Mouse (Mus musculus): ENCODE results near the gene Chgb.

Gene Chgb

GRCm38 (mm10) chr2:132780978-132781377, at the start of gene Chgb:
Gene Chgb (plus strand): TSS chr2:132781278.
- no peak for DNase-seq (ENCODE audit: low spot score)

DNA sequence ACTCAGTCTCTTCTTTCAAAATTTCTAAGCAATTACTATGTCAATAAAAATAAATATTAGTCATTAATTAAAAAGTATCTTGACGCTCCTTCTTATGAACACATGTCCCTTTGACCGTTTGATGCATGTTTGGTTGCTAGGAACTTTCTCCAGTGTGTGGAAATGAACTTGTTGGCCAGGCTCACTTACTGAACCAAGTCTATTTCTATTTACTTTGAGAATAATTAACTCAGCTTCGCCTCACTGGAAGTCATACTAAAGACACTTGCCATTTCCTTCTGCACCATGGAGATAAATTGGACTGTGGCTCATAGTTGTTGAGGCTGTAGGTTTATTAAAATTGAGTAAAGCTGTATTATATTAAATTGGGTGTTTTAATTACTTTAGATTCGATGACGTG, 48.1 kb upstream of the Chgb start:
- DNase-seq (ENCODE audit: low spot score) = no peak

GRCm38 (mm10) chr2:132733603-132734573, 47.2 kb upstream of the Chgb start:
- no peak for DNase-seq (ENCODE audit: low spot score)

DNA sequence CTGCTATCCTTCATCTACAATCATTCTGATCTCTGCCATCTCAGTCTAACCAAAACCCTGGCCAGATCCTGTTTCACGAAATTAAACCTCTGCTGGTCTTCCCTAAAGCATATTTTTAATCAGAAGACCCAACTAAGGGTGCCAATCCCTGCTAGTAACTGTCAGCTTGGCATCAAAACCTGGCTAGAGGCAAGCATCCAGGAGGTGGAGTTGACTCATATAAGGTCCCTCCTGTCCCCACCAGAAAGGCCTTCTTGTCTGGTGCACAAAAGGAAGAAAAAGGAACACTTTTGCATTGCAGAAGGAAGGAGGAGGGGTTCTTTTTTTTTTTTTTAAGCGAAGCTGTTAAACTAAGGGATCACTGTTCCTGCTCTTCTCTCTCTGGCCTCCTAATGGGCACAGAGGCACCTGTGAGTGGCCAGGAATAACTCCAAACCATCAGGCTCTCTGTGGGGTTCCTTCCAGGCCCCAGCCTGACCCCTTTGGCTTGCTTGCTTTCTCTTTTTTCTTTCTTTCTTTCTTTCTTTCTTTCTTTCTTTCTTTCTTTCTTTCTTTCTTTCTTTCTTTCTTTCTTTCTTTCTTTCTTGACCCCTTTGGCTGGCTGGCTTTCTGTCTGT, 42.2 kb upstream of the Chgb start:
- DNase-seq (ENCODE audit: low spot score) = no peak

DNA sequence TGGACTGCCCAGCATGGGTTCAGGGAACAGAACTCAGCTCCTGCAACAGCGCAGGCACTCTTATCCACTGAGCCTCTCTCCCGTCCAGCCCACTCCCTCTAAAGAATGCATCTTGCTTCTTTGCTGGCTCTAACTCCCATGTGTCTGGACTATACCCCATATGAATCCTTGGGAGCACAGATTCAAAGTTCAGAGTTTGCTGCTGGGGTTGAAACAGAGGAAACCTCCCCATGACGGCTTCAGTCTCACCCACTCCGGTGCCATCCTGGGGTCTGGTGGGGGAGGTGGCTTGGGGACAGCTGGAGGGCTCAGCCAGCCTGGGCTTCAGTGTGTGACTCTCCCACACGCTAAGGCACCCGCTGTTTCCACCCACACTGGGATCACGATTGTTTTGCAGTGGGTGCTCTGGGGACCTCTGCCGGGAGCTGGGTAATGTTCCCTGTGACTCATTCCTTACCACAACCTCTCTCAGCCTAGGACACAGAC, 39.2 kb upstream of the Chgb start:
- no peak for DNase-seq (ENCODE audit: low spot score)

GRCm38 (mm10) chr2:132744866-132745265, 36.2 kb upstream of the Chgb start:
- DNase-seq (ENCODE audit: low spot score) = no peak

DNA sequence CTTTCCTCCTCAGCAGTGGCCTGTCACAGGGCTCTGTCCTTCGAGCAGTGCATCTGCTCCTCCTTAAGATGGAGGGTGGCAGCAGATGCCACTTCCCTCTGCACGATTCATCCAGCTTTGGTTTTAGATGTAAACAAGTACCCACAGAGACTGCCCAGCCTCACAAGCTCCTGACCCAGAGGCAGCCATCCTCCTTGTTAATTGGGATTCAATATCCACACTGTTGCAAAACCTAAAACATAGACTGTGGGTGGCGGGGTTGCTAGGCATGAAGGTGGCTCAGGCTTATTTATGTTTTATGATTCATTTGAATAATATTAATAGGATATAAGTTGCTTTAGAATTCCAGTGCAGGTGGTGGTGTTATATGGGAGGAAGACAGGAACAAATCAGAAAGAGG, 35.0 kb upstream of the Chgb start:
- no peak for DNase-seq (ENCODE audit: low spot score)

DNA sequence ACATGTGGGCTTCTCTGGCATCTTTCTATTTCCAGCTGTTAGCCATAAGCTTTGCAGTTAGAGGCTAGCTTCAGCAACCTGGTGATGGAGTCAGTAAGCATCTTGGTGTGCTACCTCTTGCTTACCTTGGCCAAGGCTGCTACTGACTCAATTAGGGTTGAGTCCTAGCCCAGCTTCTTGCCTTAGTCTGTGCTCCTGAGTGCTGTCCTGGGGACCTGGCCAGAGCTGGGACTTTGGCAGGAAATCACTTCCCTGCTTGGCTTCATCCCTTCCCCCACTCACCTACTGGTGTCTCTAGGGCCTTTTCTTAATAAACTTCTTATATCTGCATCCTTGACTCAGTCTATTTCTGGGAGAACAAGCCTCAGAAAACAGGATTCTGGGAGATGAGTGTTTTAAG, 30.4 kb upstream of the Chgb start:
- no peak for DNase-seq (ENCODE audit: low spot score)

GRCm38 (mm10) chr2:132751141-132752066, 29.7 kb upstream of the Chgb start:
- DNase-seq (ENCODE audit: low spot score) = no peak

- DNase-seq (ENCODE audit: low spot score) = no peak
Observed at GRCm38 (mm10) chr2:132752398-132752797, 28.7 kb upstream of the Chgb start.

DNA sequence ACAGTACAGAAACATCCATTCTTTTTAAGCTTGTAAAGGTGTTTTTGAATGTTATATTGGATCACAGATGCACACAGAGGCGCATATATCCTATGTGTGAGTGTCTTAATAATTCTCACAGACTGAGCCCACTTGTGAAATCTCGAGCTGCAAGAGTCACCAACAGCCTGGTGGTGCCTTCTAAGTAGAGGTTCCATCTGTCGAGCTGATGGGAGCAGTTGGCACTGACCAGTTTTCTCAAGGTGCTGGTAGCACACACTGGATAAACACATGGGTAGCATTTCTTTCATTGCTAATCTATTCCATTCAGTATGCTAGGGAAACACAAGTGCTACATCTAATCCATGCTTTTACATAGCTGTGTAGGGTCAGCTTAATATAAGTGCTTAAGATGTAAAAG, 27.9 kb upstream of the Chgb start:
- DNase-seq (ENCODE audit: low spot score) = no peak

- DNase-seq (ENCODE audit: low spot score) = no peak
Observed at GRCm38 (mm10) chr2:132757911-132758310, 23.2 kb upstream of the Chgb start.

- no peak for DNase-seq (ENCODE audit: low spot score)
Observed at GRCm38 (mm10) chr2:132770822-132771221, 10.3 kb upstream of the Chgb start.

GRCm38 (mm10) chr2:132781439-132782068, 476 bp downstream of the Chgb start:
- DNase-seq (ENCODE audit: low spot score) = peak; percentile 92

- DNase-seq (ENCODE audit: low spot score) = no peak
Observed at GRCm38 (mm10) chr2:132784039-132784438, 3.0 kb downstream of the Chgb start.

- no peak for DNase-seq (ENCODE audit: low spot score)
Observed at GRCm38 (mm10) chr2:132793441-132794203, 12.5 kb downstream of the Chgb start.

DNA sequence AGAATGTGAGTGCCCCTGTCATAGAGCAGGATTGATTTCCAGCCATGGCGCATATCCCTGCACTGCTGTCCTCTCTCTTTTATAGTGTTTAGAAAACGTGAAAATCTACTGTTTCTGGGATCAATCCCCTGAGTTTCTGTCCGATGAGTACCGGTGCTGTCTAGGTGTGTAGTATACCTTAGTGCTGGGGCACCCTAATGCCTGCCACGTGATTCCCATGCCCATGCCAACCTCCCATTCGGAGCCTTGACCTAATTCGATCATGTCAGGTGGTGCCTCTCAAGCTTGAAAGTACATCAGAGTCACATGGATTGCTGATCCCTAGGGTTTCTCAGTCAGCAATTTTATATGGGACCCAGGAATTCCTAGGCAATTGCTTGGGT, 13.1 kb downstream of the Chgb start:
- DNase-seq (ENCODE audit: low spot score) = no peak

DNA sequence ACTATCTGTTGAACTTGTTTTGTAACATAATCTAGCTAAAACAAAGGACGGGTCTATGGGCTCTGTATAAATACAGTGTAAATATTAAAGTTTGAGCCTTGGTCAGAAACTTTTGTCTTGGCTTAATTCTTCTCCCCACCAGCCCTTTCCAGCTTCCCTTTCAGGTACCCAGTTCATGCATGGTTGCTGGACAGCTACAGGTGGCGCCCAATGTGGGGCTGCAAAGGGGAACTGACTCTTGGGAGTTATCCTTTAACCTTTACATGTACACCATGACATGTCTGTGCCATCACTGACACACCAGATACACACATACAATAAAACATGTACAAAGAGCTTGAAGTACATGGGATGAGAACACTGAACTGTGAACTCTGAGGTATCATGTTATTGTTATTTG, 21.9 kb downstream of the Chgb start:
- DNase-seq (ENCODE audit: low spot score) = no peak

DNA sequence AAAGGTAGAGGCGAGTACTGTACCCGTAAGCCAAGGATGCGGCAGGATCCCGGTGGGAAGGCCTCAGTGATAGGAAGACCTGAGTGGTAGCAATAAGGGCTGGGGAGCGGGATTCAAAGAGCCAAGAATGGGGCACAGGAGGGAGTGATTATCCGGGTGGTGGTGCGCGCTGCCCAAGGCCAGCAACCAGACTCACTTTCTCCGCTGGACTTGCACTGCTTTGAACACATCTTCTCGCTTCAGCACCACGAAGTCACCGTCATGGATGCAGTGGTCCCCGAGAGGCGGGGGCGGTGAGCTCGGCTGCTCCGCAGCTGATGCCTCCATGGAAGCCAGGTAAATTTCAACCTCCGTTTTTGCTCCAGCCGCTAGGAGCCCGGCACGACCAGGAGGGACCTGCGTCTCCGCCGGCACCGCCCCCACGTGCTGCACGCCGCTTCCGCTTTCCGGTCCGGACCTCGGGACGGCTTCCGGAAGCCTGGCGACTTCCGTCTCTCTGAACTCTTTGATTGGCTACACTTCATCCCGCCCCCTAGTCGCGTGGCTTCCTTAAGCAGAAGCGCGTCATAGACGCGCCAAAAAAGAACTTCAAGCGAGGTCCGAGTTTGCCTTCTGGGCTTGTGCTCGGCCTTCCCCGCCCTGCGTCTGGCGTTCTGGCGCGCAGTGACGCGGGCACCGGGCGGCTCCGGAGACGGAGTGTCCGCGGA, 34.7 kb downstream of the Chgb start, which contains the start of the genes Trmt6 and Mcm8:
TSS of gene Trmt6 (minus strand) at position 448 of the 707 bp plus-strand sequence.
TSS of gene Mcm8 (plus strand) at position 534 of the 707 bp plus-strand sequence.
- DNase-seq (ENCODE audit: low spot score) = peak; percentile 92

DNA sequence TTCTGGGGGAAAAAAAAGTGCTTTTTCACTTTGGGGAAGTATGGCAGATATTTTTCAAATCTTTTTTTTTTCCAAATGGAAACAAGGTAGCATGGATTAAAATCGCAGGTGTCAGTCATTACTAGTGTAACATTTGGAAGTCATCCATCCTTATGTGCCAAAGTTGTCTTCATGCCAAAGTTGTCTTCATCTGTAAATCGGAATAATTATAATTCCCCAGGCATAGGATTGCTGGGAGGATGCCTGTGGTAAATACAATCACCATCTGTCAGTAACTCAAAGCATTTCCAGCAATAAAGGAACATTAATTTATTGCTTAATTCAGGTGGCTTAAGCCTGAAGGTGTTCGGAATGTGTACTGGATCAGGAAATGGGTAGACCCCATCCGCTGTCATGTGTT, 60.0 kb downstream of the Chgb start:
- no peak for DNase-seq (ENCODE audit: low spot score)

Measured in yolk sac, embryonic 10.5 days (tissue).